Mouse (Mus musculus) embryonic fibroblast, embryonic 13.5 days (primary cell): ENCODE results near the gene Lrrc25. TPM values are rescaled to one million over a fixed set of nuclear protein-coding genes. Genes with fewer than 3 reads are reported as not detected.

Experiments used
- H3K27ac ChIP-seq: 2 replicates; pipeline ENCODE4 v1.5.1; 2012; ENCODE audit warnings: low read length, control low read depth, inconsistent platforms; ENCODE audit not compliant: insufficient read depth
- H3K4me1 ChIP-seq: 2 replicates; pipeline ENCODE4 v1.6.1; 2011; ENCODE audit warnings: low read length; ENCODE audit not compliant: control insufficient read depth, insufficient read depth
- H3K4me3 ChIP-seq: 2 replicates; pipeline ENCODE4 v1.5.1; 2011; ENCODE audit warnings: mild to moderate bottlenecking, control low read depth, low read length; ENCODE audit not compliant: insufficient read depth
- CTCF ChIP-seq: IDR thresholded peaks from 2 replicates; pipeline ENCODE4 v1.5.1; 2011; ENCODE audit warnings: mild to moderate bottlenecking, control low read depth, low read length, moderate library complexity, borderline replicate concordance; ENCODE audit not compliant: insufficient read depth
- POLR2A ChIP-seq: IDR thresholded peaks from 2 replicates; pipeline ENCODE4 v1.6.1; 2011; ENCODE audit warnings: low read depth, mild to moderate bottlenecking, control low read depth, low read length, moderate library complexity
- polyA plus RNA-seq: library from polyadenylated mRNA; stranded (reverse); fragments of >200 nt; gene quantifications from 2 replicates; pipeline ENCODE4 v1.2.4, GENCODE M21; 2011; ENCODE audit warnings: low read depth; ENCODE audit not compliant: missing spikeins, insufficient read length

The Lrrc25 gene
- polyA plus RNA-seq, 1 experiment, result 0.46 TPM

DNA sequence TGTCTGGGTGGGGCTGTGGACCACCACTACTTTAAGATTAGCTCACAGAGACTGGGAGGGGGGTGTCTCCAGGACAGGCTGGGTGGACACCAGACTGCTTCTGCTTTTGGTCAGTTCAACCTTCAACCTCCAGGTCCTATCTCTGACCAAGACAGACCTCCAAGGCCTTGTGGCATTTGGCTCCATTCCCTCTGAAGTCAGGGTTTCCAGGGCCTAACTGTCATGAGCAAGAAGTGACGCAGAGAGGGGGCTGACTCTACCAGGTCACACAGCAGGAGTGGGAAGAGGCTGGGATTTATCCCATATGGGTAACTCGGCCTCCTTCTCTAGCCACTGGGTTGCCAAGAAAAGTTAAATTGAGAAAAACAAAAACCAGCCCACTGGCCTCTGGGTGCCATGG lies 41.8 kb downstream of the Lrrc25 start:
- Histone ChIP-seq H3K4me3 (peak overlapping the region; percentile 16; the same call in 1 of the 2 replicates), H3K27ac (peak overlapping the region; percentile 54), H3K4me1 (0 out of 2 replicates have a peak, but pooled peaks cover 2% of the 10 kb centered on the region)
- no peak for TF ChIP-seq CTCF
- TF ChIP-seq POLR2A, result no peak

DNA sequence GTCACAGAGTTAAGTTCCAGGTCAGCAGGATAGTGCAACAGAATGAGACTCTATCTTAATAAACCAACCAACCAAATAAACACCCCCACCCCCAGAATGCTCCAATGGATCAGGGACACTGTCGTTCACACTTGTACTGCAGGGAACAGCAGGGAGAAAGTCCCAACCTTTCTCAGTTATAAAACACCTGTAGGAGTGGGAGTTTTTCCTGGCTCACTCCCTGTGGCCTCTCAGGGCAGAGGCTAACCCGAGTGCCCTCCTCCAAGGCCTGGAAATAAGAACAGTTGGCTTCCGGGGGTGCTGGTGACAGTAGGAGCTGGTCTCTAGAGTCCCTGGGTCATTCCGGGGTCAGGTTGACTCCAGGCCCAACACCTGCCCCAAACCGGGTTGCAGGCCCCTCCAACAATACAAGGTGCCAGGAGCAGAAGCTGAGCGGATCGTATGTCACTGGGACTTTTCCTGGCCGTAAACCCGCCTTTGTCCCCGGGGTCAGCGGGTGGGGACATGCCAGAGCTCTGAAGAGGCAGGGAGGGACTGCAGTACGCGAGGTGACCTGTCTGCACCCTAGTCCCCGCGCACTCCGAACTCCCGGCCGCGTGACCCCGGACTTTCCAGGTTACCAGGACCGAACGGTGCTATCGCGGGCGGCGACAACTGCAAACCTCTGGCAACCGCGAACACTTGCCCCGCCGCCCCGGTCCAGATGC lies 43.1 kb downstream of the Lrrc25 start:
- peak overlapping the region; percentile 73 for H3K4me3 ChIP-seq
- TF ChIP-seq CTCF (no peak), POLR2A (no peak)
- H3K27ac ChIP-seq, result peak overlapping the region; percentile 37; the same call in 1 of the 2 replicates
- 0 out of 2 replicates have a peak, but pooled peaks cover 2% of the 10 kb centered on the region for H3K4me1 ChIP-seq

DNA sequence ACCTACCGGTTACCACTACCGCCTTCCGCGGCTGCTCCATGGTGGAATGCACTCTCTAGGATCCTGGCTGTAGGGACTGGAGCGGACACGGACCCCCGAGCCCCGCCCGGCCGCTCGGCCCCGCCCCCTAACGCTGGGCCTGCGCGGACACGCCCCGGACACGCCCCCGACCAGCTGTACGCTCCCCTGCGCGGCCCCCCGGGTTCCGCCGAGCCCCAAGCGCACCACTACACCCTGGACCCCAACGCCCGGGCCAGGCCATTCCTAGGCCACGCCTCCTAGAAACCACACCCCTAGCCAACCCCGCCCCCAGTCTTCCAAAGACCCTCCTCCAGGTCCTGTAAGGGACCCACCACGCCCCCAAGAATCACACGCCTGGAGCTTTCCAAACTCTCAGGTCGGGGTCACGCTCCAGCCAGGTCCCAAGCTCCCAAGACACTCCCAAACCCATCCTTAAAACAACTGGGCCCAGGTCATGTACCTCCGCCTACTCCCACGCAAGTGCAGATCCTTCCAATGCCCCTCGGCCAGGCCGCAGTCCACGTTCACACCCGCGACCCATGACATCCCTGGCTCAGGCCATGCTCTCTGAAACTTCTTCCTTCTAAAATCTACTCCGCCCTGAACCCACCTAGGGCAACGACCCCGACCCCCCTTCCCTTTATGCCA lies 43.8 kb downstream of the Lrrc25 start:
- peak overlapping the region; percentile 73 for H3K4me3 ChIP-seq
- TF ChIP-seq POLR2A, result peak; percentile 94
- no peak for TF ChIP-seq CTCF

DNA sequence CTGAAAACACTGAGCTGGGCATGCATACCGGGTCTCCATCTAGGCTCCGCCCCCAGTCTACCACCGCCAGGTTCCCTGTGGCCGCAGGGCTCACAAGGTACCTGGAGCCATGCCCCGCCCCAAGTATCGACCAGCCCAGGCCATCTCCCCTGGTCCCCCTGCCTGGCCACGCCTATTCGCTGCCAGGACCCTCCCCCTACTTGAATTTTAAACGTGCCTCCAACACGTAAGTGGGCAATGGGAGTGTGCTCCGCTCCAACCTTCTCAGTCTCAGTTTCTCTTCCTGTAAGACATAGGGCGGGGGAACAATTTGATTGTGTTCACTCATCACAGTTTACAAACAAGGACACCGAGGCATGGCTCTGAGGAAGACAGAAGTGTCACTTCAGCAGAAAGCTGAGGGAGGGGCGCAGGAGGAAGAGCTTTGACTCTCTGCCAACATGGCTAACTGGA lies 44.3 kb downstream of the Lrrc25 start, which contains the start of gene Pgpep1:
TSS of gene Pgpep1 (minus strand) at position 116 of the 453 bp plus-strand sequence.
- peak within 1 kb of the TSS; percentile 73 for H3K4me3 ChIP-seq
- 0 out of 2 replicates have a peak within 1 kb of the TSS, but pooled peaks have one; percentile 4 for H3K27ac ChIP-seq
- 0 out of 2 replicates have a peak, but pooled peaks cover 2% of the 10 kb centered on the region for H3K4me1 ChIP-seq
- TF ChIP-seq POLR2A (no peak), CTCF (no peak)

More for the DNA sequence above, 43.8 kb downstream of the Lrrc25 start:
- 0 out of 2 replicates have a peak overlapping the region, but pooled peaks have one; percentile 4 for H3K27ac ChIP-seq
- 0 out of 2 replicates have a peak, but pooled peaks cover 2% of the 10 kb centered on the region for H3K4me1 ChIP-seq

DNA sequence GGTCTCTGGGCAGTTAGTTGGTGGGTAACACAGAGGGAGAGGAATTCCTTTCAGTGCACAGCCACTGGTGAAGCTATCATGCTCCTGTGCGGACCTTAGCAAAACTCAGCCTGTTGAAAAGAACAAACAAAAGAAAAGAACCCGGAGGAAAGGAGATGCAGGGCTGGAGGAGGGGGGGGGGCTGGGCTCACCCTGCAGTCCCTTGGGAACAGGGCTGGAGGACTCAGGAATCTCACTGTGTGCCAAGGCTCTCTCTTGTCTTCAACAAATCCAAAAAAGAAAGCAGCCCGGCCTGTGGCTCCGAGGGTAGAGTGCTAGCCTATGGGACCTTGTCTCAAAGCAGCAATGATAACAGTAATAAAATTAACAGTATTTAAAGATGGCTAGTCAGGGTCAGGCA lies 47.7 kb downstream of the Lrrc25 start:
- Histone ChIP-seq H3K27ac (no peak overlapping the region), H3K4me1 (no peaks in the 10 kb centered on the region), H3K4me3 (no peak overlapping the region)
- TF ChIP-seq POLR2A (no peak), CTCF (no peak)

DNA sequence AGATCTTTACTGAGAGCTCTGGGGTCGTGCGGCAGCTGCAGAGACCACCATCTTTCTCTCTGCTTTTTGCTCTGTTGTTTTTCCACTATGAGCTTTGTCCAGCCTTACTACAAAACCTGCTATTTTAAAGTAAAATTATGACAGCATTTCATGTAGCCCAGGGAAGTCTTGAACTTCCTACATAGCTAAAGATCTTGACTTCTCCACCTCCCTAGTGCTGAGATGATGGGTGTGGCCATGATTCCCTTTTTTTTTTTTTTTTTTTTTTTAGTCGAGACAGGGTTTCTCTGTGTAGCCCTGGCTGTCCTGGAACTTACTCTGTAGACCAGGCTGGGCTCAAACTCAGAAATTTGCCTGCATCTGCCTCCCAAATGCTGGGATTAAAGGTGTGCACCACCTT lies 48.7 kb downstream of the Lrrc25 start:
- H3K4me3 ChIP-seq, result no peak overlapping the region
- TF ChIP-seq CTCF (no peak), POLR2A (no peak)
- H3K4me1 ChIP-seq, result no peaks in the 10 kb centered on the region
- no peak overlapping the region for H3K27ac ChIP-seq

DNA sequence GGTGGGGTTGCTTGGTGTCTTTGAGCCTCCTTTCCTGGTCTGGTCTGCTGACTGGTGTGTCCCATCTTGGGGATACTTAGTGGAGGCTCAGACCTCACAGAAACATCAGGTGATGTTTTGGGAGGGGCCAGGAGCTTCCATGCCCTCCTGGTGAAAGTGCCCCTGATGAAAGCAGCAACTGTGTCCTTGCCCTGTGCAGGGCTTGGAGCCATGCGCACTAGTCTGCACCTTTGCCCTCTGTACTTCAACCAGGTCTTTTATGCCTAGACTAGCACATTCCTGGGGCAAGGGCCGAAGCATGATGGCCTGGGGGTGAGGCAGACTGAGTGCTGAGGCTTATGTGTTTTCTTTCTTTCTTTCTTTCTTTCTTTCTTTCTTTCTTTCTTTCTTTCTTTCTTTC lies 49.6 kb downstream of the Lrrc25 start:
- Histone ChIP-seq H3K4me3 (no peak overlapping the region), H3K4me1 (no peaks in the 10 kb centered on the region), H3K27ac (no peak overlapping the region)
- TF ChIP-seq POLR2A, result no peak
- TF ChIP-seq CTCF, result no peak

DNA sequence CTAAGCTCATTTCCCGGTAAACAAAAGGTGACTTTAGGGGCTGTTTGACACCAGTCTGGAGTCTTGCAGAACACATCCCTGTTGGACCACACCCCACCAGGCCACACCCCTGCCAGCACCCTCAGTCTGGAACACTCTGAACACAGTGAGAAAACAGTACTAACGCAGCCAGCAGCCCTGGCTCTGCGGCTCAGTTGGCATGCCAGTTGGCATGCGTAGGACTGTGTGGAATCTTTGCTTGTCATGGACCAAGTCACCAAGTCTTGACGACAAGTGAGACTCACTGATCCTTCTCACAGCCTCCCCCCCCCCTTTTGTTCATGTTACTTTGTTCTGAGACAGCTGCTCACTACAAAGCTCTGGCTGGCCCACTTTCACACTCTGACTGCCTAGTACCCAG lies 51.1 kb downstream of the Lrrc25 start:
- no peak for TF ChIP-seq CTCF
- no peak for TF ChIP-seq POLR2A

More for the DNA sequence above, 51.1 kb downstream of the Lrrc25 start:
- Histone ChIP-seq H3K27ac (no peak overlapping the region), H3K4me3 (no peak overlapping the region), H3K4me1 (no peaks in the 10 kb centered on the region)

Other genes starting within 250 kb of the Lrrc25 start
- gene Comp, start 242.6 kb upstream of the Lrrc25 start, polyA plus RNA-seq, result 1.6 and 1.9 TPM in 2 replicates
- 13.7 and 15.6 TPM in 2 replicates for gene Crtc1, start 176.6 kb upstream of the Lrrc25 start, polyA plus RNA-seq
- gene Klhl26, start 139.2 kb upstream of the Lrrc25 start, polyA plus RNA-seq, result 21.4 and 31.7 TPM in 2 replicates
- gene Tmem59l, start 128.8 kb upstream of the Lrrc25 start, polyA plus RNA-seq, result 0.58 and 1.5 TPM in 2 replicates
- 215 and 351 TPM in 2 replicates for gene Crlf1, start 123.0 kb upstream of the Lrrc25 start, polyA plus RNA-seq
- 29.9 and 46.6 TPM in 2 replicates for gene Rex1bd, start 109.4 kb upstream of the Lrrc25 start, polyA plus RNA-seq
- 547 and 589 TPM in 2 replicates for gene Uba52, start 105.4 kb upstream of the Lrrc25 start, polyA plus RNA-seq
- 105 and 110 TPM in 2 replicates for gene Fkbp8, start 88.4 kb upstream of the Lrrc25 start, polyA plus RNA-seq
- gene Kxd1, start 88.2 kb upstream of the Lrrc25 start, polyA plus RNA-seq, result 35.5 and 37.0 TPM in 2 replicates
- 16.1 and 20.4 TPM in 2 replicates for gene Ell, start 76.7 kb upstream of the Lrrc25 start, polyA plus RNA-seq
- gene Isyna1, start 21.8 kb upstream of the Lrrc25 start, polyA plus RNA-seq, result 17.9 and 18.6 TPM in 2 replicates
- gene Ssbp4, start 7.3 kb upstream of the Lrrc25 start, polyA plus RNA-seq, result 44.7 and 50.7 TPM in 2 replicates
- gene Gdf15, start 16.3 kb downstream of the Lrrc25 start, polyA plus RNA-seq, result 3.1 and 4.2 TPM in 2 replicates
- 53.7 and 54.3 TPM in 2 replicates for gene Pgpep1, start 44.2 kb downstream of the Lrrc25 start, polyA plus RNA-seq
- 54.9 and 60.2 TPM in 2 replicates for gene Lsm4, start 57.1 kb downstream of the Lrrc25 start, polyA plus RNA-seq
- 82.2 and 90.6 TPM in 2 replicates for gene Jund, start 82.8 kb downstream of the Lrrc25 start, polyA plus RNA-seq
- gene Iqcn, start 87.3 kb downstream of the Lrrc25 start, polyA plus RNA-seq, result not detected in 2 replicates
- gene Gm3336, start 102.4 kb downstream of the Lrrc25 start, polyA plus RNA-seq, result not detected in 2 replicates
- not detected in 2 replicates for gene Pde4c, start 107.6 kb downstream of the Lrrc25 start, polyA plus RNA-seq
- 8.6 and 10.2 TPM in 2 replicates for gene Rab3a, start 138.5 kb downstream of the Lrrc25 start, polyA plus RNA-seq
- 29.1 and 32.6 TPM in 2 replicates for gene Mpv17l2, start 144.8 kb downstream of the Lrrc25 start, polyA plus RNA-seq
- 42.8 and 43.5 TPM in 2 replicates for gene Pik3r2, start 160.6 kb downstream of the Lrrc25 start, polyA plus RNA-seq
- 12.6 and 13.1 TPM in 2 replicates for gene Mast3, start 188.9 kb downstream of the Lrrc25 start, polyA plus RNA-seq
- 1.1 TPM in 1 of 2 replicates, not detected in the other for gene Il12rb1, start 192.3 kb downstream of the Lrrc25 start, polyA plus RNA-seq
- gene Arrdc2, start 223.6 kb downstream of the Lrrc25 start, polyA plus RNA-seq, result 4.4 and 4.5 TPM in 2 replicates
- gene Kcnn1, start 247.1 kb downstream of the Lrrc25 start, polyA plus RNA-seq, result 1.7 and 2.7 TPM in 2 replicates